Mouse (Mus musculus) adrenal gland, postnatal 25 days (tissue): ENCODE measurements around the gene Sfxn1. TPM values are rescaled to one million over a fixed set of nuclear protein-coding genes. Genes with fewer than 3 reads are reported as not detected.

Experiments
- DNase-seq: peaks from one replicate; pipeline ENCODE4 v3.0.0; 2021; ENCODE audit warnings: mixed read lengths
- long read RNA-seq: library from polyadenylated mRNA; stranded (forward); transcript quantifications from one replicate; pipeline ENCODE4 v2.0.0, GENCODE M21; 2021
- total RNA-seq: library from RNA; stranded (reverse); gene quantifications from 2 replicates; pipeline ENCODE4 v1.2.3, GENCODE M21; 2021

Sfxn1 gene
- 58.9 and 62.7 TPM in 2 replicates for total RNA-seq
- long read RNA-seq, transcript Sfxn1-201 (11 exons, 2,783 nt): major isoform, 102 of 140 reads
- long read RNA-seq, partial matches to known transcripts: 9 of 140 reads
- long read RNA-seq, other reads (novel, unspliced or antisense): 28 of 140 reads

- peak; percentile 79 for DNase-seq
Measured at GRCm38 (mm10) chr13:54071606-54072331, at the start of gene Sfxn1. Sfxn1 (plus strand) TSS chr13:54071869.

DNA sequence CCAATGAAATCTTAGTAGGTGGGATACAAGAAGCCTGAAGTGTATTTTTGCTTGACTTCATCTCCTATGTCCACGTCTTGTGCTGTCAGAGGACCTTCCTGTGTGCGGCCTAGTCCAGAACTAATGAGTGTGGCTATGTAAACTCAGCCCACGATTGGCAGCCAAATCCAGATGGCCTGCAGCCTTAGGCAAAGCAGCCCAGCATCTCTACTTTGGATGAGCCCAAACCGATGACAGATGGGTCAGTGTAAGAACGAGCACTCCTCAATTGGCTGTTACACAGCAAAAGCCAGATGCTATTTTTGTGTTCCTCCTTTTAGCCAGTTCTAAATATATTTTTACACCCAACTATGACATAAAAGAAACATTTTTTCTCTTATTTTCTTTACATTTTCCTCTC lies 48.4 kb upstream of the Sfxn1 start:
- no peak for DNase-seq

DNA sequence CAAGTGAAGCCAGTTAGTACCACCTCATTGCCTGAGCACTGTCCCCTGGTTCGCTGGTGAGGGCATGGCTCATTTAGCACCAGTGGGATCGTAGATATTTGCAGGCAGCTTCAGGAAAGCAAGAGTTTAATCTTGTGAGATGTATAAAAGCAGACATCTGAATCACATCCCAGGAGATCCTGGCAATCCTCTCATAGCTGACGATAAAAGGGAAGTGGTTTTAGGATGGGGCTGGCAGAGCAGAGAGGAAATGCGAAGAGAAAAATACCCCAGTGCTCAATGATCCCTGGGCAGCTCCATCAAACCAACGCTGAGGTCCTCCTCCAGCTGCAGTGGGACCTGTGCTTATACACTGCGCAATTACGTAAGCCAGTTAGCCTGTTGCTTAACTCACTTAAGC lies 44.6 kb upstream of the Sfxn1 start:
- no peak for DNase-seq

DNA sequence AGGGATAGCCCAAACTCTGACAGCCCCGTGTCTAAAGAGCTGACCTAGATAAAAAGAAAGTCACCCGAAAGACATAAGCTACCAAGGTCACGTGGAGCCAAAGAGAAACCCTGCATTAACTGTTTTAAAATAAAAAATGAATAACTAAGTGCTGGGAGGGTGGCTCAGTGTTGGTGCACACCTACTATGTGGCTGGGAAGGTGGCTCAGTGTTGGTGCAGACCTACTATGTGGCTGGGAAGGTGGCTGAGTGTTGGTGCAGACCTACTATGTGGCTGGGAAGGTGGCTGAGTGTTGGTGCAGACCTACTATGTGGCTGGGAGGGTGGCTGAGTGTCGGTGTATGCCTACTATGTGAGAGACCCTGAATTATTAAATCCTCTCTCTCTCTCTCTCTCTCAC lies 38.0 kb upstream of the Sfxn1 start:
- no peak for DNase-seq

DNA sequence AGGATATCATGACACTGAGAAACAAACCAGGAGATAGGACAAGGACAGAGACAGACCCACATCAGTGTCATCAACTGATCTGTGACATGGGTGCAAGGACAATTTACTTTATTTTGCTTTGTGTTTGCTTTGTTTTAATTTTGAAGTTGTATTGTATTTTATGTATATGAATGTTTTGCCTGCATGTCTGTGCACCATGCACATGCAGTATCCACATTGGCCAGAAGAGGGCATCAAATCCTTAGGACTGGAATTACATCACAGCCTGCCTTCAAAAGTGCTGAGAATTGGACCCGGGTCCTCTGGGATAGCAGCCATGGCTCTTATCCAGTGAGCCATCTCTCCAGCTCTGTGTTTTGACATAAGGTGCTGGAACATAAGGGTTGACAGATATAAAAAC lies 36.1 kb upstream of the Sfxn1 start:
- no peak for DNase-seq

DNA sequence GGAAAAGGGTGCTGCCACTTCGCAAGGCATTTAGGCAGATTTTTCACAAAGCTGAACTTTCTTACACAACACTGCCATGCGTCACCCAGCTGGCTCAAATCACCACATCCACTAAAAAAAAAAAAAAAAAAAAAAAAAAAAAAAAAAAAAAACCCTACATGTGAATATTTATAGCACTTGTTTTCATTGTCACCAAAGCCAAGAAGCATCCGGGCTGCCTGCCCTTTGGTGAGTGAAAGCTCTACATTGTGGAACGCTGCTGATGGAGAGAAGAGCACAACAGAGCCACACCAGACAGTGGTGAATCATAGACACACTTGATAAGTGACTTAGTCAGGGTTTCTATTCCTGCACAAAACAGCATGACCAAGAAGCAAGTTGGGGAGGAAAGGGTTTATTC lies 33.7 kb upstream of the Sfxn1 start:
- no peak for DNase-seq

GRCm38 (mm10) chr13:54040256-54040655 lies 31.4 kb upstream of the Sfxn1 start:
- no peak for DNase-seq

DNA sequence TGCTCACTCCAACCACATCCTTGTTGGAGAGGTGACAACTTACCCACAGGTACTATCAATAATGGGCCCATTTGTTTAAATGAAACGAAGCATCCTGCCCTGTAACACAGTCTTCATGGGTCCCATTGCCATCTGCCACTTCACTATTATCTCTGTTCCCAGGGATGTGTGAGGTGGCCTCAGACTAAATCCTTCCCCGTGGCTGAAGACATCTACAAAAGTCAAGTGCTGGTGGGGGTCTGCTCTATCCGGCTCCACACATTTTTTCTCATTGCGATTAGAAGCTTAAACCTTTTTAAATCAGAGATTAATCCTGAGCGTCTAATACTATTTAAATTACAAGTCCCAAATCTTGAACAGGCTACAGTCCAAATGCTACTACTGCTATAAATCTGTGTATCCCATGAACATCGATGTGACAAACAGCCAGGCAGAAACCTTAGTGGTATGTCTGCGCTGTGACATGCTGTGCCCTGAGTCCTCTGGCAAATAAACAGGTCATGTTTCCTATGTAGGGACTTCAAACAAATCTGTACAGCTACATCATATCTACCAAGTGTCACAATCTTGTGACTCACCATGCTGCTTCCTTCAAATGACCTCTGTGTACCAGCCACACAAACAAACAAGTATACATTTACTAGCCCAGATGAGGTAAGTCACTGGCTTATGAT lies 22.9 kb upstream of the Sfxn1 start:
- no peak for DNase-seq

GRCm38 (mm10) chr13:54051641-54052040 lies 20.0 kb upstream of the Sfxn1 start:
- DNase-seq: no peak

- no peak for DNase-seq
Measured at GRCm38 (mm10) chr13:54054962-54055361, 16.7 kb upstream of the Sfxn1 start.

GRCm38 (mm10) chr13:54055448-54055861 lies 16.2 kb upstream of the Sfxn1 start, which contains the start of gene Drd1:
Drd1 (minus strand) TSS chr13:54055705.
- peak; percentile 73 for DNase-seq

DNA sequence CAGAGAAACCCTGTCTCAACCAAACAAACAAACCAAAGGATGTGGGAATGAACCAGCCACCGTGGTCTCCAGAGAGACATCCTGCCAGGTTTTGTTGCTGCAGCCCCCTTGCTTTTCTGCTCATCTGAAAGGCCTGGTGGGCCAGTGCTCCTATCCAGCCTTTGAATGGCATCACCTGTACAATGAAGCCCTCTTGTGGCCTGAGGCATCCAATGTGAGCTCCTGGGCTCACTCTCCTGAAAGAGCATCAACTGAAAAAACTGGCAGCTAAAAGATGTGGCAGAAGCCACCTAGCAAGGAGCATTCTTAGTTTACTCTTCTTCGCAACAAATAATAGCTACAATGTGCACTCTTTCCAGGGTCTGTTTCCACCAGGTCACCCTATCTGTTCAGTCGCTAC lies 9.6 kb upstream of the Sfxn1 start:
- DNase-seq: no peak

DNA sequence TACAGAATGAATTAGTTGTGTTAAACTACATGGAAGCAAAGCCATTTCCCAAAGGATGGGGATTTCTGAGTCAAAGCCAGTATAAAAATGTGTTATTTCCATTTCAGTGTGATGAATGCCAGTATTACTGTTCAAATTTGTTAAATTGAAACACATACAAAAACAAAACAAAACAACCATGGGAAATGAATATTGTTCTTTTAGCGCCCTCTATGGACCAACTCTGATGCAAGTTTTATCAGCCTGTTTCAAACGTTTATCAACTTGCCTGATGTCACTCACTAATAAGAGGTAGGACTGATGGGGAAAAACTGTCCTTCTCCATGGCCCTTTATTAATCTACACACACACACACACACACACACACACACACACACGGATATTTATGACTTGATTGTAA lies 8.4 kb upstream of the Sfxn1 start:
- DNase-seq: no peak

DNA sequence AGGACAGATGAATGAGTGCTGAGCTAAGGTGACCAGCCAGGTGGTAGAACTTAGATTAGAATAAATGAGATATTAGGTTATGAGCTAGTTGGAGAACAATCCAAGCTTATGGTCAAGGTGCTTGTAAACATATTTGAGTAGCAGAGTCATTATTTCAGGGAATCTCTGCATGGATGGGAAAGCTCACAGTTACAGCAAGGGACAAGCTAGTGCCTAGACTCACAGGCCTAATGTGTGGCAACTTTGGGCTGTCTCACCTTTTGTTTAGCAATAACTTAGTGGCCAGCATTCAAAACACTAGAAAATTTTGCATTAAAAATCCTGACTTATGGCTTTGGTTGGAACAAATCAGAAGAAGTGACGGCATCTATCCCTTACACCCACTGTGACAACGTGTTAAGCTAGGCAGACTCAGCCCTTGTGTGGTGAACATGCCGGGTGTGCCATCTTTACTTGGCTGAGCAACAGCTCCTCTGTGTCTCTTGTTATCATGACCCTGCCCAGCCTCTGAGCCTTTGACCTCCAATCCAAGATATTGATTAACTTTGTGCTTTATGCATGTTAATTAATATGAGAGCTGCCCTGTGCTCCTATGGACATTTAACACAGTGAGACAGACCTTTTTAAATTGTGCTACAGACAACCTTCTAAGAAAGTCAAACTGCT lies 5.5 kb upstream of the Sfxn1 start:
- no peak for DNase-seq

DNA sequence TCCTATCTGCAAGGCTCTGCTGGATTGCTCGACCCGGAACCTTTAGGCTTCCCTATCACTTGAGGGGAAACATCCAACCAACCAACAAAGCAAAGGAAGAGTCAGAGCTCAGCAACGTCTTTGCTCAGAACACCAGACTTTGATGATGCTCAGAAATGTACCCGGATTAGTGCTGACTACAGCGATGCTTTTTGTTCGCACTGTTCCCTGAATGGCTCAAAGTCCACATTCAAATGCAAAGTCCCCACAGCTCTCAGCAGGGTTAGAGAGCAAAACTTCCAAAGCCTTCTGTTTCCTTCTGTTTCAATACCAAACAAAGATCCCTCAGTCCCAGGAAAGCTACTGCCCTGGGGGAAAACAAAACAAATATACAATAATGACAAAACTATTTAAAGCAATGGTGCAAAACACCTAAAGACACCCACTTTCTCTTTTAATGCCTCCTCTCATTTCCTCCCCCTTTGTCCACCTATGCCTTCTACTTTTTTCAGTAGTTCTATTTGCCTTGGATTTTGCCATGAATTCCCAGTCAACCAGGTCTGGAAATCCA lies 4.0 kb upstream of the Sfxn1 start:
- no peak for DNase-seq

GRCm38 (mm10) chr13:54071011-54071410 lies 658 bp upstream of the Sfxn1 start:
- no peak for DNase-seq

GRCm38 (mm10) chr13:54072526-54073057 lies 923 bp downstream of the Sfxn1 start:
- DNase-seq: no peak

DNA sequence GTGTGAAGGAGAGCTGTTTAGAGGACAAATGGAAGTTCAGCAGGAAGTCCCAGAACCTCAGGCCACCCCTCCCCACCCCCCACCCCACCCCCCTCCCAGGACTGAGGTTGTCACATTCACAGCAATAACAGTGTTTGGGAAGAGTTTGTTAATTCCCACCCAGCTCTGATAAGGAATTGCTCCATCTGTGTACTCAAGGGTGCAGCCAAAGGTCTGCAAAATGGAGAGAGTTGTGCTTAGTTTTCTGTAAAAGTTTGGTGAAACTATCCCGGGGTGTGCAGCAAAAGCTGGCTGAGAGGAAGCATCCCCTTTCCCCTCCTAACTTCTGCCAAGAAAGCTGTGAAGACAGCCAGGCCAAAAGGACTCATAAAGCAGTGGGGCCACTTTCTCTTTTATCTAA lies 1.4 kb downstream of the Sfxn1 start:
- DNase-seq: no peak

GRCm38 (mm10) chr13:54073491-54073890 lies 1.8 kb downstream of the Sfxn1 start:
- no peak for DNase-seq

GRCm38 (mm10) chr13:54075416-54075815 lies 3.7 kb downstream of the Sfxn1 start:
- DNase-seq: no peak

DNA sequence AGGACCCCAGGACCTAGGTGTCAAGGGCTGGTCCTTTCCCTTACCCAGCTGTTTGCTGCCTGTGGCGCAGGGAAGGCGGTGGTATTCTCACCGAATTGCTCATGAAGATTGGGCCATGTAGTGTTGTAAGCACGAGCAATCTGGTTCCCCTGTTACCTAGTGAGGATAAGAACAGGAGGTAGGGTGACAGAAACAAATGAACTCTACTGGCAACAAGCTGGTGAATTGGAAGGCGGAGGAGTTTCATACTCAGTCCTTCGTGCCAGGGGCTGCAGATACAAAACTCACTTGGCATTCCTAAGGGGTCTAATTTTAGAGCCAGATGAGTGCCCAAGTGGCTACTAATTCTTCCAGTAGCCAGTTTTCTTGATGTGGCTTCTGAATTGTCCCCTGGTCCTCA lies 4.4 kb downstream of the Sfxn1 start:
- no peak for DNase-seq

DNA sequence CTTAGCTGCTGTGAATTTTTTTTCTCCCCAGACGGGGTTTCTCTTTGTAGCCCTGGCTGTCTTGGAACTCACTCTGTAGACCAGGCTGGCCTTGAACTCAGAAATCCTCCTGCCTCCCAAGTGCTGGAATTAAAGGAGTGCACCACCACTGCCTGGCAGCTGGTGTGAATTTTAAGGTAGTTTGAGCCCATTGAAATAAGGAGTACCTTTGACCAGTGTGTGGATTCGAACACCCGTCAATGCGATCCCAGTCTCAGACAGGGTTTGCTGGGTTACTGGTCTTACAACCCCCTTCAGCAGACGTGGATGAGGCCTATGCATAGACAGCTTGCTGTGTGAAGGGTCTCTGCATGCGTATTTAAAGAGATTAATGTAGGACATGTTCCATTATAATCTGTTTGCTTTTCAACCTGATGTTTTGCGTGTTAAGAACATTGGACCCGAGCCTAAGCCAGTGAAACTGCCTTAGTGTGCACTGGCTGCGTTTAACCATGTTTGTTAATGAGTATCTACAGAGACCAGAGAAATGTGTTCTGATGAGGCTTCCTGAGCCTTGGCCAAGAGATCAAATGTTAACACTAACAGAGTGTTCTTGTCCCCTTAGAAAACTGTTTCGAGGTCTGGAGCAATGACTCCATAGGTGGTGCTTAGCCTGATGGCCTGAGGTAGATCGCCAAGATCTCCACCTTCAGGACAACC lies 5.2 kb downstream of the Sfxn1 start:
- DNase-seq: no peak
